In the genomic region with DNA sequence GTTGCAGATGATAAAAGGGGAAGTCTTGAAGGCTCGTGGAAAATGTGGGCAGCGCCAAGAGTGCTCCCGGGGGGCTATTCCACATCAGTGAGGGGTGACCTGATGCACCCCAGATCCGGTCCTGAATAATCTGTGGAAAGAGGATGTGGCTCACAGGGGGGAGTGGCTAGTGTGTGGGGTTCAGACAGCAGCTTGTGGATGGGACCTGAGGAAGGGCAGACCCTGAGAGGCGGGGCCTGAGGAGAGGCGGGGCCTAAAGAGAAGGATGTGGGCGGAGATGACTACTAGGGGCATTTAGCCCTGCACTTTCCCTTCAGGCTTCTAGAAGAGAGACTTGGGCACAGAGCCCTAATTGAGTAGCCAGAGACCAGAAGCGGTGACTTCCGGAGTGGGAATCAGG, we compare ENCODE assay signal across 9 mouse cellular contexts. TPM values are rescaled to one million over a fixed set of nuclear protein-coding genes. Genes with fewer than 3 reads are reported as not detected.
DNase-seq lines count a peak whose midpoint lies in the region; ATAC-seq lines count a peak whose summit lies in the region.
"Had no signal": no experiment of that assay in that cellular context is flagged by ENCODE, and none has a peak within 500 bp of the region (broad histone marks: within the 10 kb centered on the region; RNA-seq: fewer than 3 reads in every experiment).

No protein-coding gene starts in this region.

- peak; percentile 86 for ATAC-seq in inflammation-experienced regulatory T-cells, adult 6 months
- no peak for ATAC-seq in erythroid progenitor cell, adult 5-6 weeks (replicated peaks; ENCODE audit: low FRiP score, poor library complexity, severe bottlenecking)

- DNase-seq in adrenal gland, adult (ENCODE audit: inconsistent age in 2 of 2, low spot score in 1 of 2), result peak; percentile 83 to 84
- DNase-seq in adrenal gland, adult 8-10 months, result no peak
- DNase-seq in adrenal gland, postnatal 14 days, result peak; percentile 72
- DNase-seq in lung, postnatal 25 days (ENCODE audit: low spot score), result peak; percentile 50
- peak; percentile 79 to 84 for DNase-seq in thymus, postnatal 36 days
- no peak for DNase-seq in gastrocnemius, postnatal 25 days

RNA-seq across cellular contexts. Expression of a gene that starts 19.6 kb away (rescaled TPM):
- total RNA-seq in adrenal gland, adult 8-10 months (2022), result 100 to 1,000 TPM in 2 of 4 experiments, 10 to 100 TPM in 2; 29.5 to 113 (median 69.5) TPM
- 13.4 and 18.8 TPM in 2 replicates for total RNA-seq in adrenal gland, postnatal 14 days (2021)
- polyA plus RNA-seq in inflammation-experienced regulatory T-cells, adult 6 months (2017; shearing (Covaris generic)), result under 1 TPM; 0.21 to 0.34 (median 0.29) TPM
- total RNA-seq in erythroid progenitor cell, adult 5-6 weeks (2015; ENCODE audit: low replicate concordance), result not detected in 2 replicates
- not detected in 2 replicates for total RNA-seq in erythroid progenitor cell, adult 5-6 weeks (2017; ENCODE audit: low replicate concordance)
- total RNA-seq in gastrocnemius, postnatal 25 days (2021), result 1 to 10 TPM; 1.4 to 7.2 TPM
- polyA plus RNA-seq: stomach, embryonic 14.5 days had no signal

RNA-seq across cellular contexts. Expression of a gene that starts 21.1 kb away (rescaled TPM):
- total RNA-seq in adrenal gland, adult 8-10 months (2022), result 10 to 100 TPM in 2 of 4 experiments, 1 to 10 TPM in 2; 3.3 to 15.4 (median 9.4) TPM
- total RNA-seq in adrenal gland, postnatal 14 days (2021), result 0.96 and 1.7 TPM in 2 replicates
- 1 to 10 TPM in 2 of 3 experiments, under 1 TPM in 1; 0.21 to 1.3 (median 1.0) TPM for polyA plus RNA-seq in inflammation-experienced regulatory T-cells, adult 6 months (2017; shearing (Covaris generic))
- not detected in 2 replicates for total RNA-seq in erythroid progenitor cell, adult 5-6 weeks (2015; ENCODE audit: low replicate concordance)
- not detected in 2 replicates for total RNA-seq in erythroid progenitor cell, adult 5-6 weeks (2017; ENCODE audit: low replicate concordance)
- 10 to 100 TPM; 25.5 to 29.2 TPM for total RNA-seq in gastrocnemius, postnatal 25 days (2021)

RNA-seq across cellular contexts. Expression of a gene that starts 33.5 kb away (rescaled TPM):
- total RNA-seq in adrenal gland, adult 8-10 months (2022), result 10 to 100 TPM; 13.9 to 21.7 (median 19.0) TPM
- total RNA-seq in adrenal gland, postnatal 14 days (2021), result 15.9 and 21.2 TPM in 2 replicates
- 1 to 10 TPM in 2 of 3 experiments, under 1 TPM in 1; 0.80 to 1.5 (median 1.2) TPM for polyA plus RNA-seq in inflammation-experienced regulatory T-cells, adult 6 months (2017; shearing (Covaris generic))
- total RNA-seq in erythroid progenitor cell, adult 5-6 weeks (2015; ENCODE audit: low replicate concordance), result 1.8 and 4.2 TPM in 2 replicates
- total RNA-seq in erythroid progenitor cell, adult 5-6 weeks (2017; ENCODE audit: low replicate concordance), result 0.77 and 5.4 TPM in 2 replicates
- total RNA-seq in gastrocnemius, postnatal 25 days (2021), result 1 to 10 TPM; 3.2 TPM

RNA-seq across cellular contexts. Expression of a gene that starts 47.7 kb away (rescaled TPM):
- not detected for total RNA-seq in adrenal gland, adult 8-10 months (2022)
- not detected in 2 replicates for total RNA-seq in adrenal gland, postnatal 14 days (2021)
- not detected for polyA plus RNA-seq in inflammation-experienced regulatory T-cells, adult 6 months (2017; shearing (Covaris generic))
- not detected in 2 replicates for total RNA-seq in erythroid progenitor cell, adult 5-6 weeks (2015; ENCODE audit: low replicate concordance)
- total RNA-seq in erythroid progenitor cell, adult 5-6 weeks (2017; ENCODE audit: low replicate concordance), result not detected in 2 replicates
- total RNA-seq in gastrocnemius, postnatal 25 days (2021), result 100 to 1,000 TPM; 113 to 253 TPM
- polyA plus RNA-seq: stomach, embryonic 14.5 days had no signal

Comparison
In these comparisons a context has a peak if more than half of its experiments do, and no peak if none do; other contexts are left out.
1. DNase-seq: peak in adrenal gland, adult (2 of 2), adrenal gland, postnatal 14 days (single experiment), lung, postnatal 25 days (single experiment) and thymus, postnatal 36 days (2 of 2); none in adrenal gland, adult 8-10 months (single experiment) and gastrocnemius, postnatal 25 days (single experiment).